Mouse (Mus musculus) small intestine, adult 2 months (tissue): ENCODE data around the gene Olfr1279.

Experiments used
- CTCF ChIP-seq: fragments of 200-500 bp; IDR thresholded peaks from 2 replicates; pipeline ENCODE4 v1.5.1; 2012; ENCODE audit warnings: low read depth, mild to moderate bottlenecking, control low read depth, inconsistent platforms, low read length, moderate library complexity, mixed read lengths; ENCODE audit not compliant: insufficient replicate concordance, insufficient read length; ENCODE audit errors: extremely low read depth
- POLR2A ChIP-seq: fragments of 200-500 bp; IDR thresholded peaks from 2 replicates; pipeline ENCODE4 v1.6.1; 2012; ENCODE audit warnings: low read depth, mild to moderate bottlenecking, control low read depth, inconsistent platforms, low read length, moderate library complexity

GRCm38 (mm10) chr2:111274006-111274405 is 26.4 kb upstream of the Olfr1279 start, which contains the start of gene Olfr1277:
- TF ChIP-seq CTCF = no peak
- TF ChIP-seq POLR2A = no peak
